Mouse (Mus musculus) lung, postnatal 0 days (tissue): Measurements from ENCODE around the gene Dusp9.

Experiments
- CTCF ChIP-seq: IDR thresholded peaks from 2 replicates; pipeline ENCODE4 v1.5.1; 2016; ENCODE audit warnings: antibody characterized with exemption, mild to moderate bottlenecking
- EP300 ChIP-seq: IDR thresholded peaks from 2 replicates; pipeline ENCODE4 v1.6.1; 2016; ENCODE audit warnings: antibody characterized with exemption, mild to moderate bottlenecking, control low read depth

GRCm38 (mm10) chrX:73659575-73660283 is 20.5 kb downstream of the Dusp9 start, which contains the start of gene Pnck:
- TF ChIP-seq CTCF (no peak; the same call in 1 of the 2 replicates), EP300 (no peak)
